Mouse (Mus musculus): Measurements from ENCODE around the gene Atg9b. TPM values are rescaled to one million over a fixed set of nuclear protein-coding genes. Genes with fewer than 3 reads are reported as not detected.

The Atg9b gene
- polyA plus RNA-seq, 1 experiment: 10.6 TPM

GRCm38 (mm10) chr5:24387264-24388241, 4.4 kb downstream of the Atg9b start:
- no peaks in the 10 kb centered on the region for H3K36me3 ChIP-seq (ENCODE audit: control insufficient read depth, insufficient read depth, low read length, poor library complexity, severe bottlenecking)
- no peaks in the 10 kb centered on the region for H3K27me3 ChIP-seq (ENCODE audit: control insufficient read depth, insufficient read depth, low read length, poor library complexity, severe bottlenecking)
- H3K9me3 ChIP-seq (replicated peaks; ENCODE audit: control insufficient read depth, insufficient read depth, low read length, poor library complexity, severe bottlenecking): no peaks in the 10 kb centered on the region
- no peak overlapping the region for H3K27ac ChIP-seq (ENCODE audit: insufficient read depth, low read length)
- peaks cover 6% of the 10 kb centered on the region for H3K4me1 ChIP-seq (ENCODE audit: control insufficient read depth, insufficient read depth, low read length)
- peak overlapping the region; percentile 81 for H3K4me3 ChIP-seq (ENCODE audit: low read depth, low read length)
- peak overlapping the region; percentile 69 for H3K9ac ChIP-seq (ENCODE audit: low read depth, poor library complexity, severe bottlenecking)
- peak; percentile 39 for TF ChIP-seq CTCF (IDR thresholded peaks at IDR 0.05; ENCODE audit: low read depth, low read length)
- no peak for TF ChIP-seq POLR2A (IDR thresholded peaks at IDR 0.05; ENCODE audit: insufficient read depth, low read length)

GRCm38 (mm10) chr5:24385887-24386550, 5.9 kb downstream of the Atg9b start:
- Histone ChIP-seq H3K27me3 (ENCODE audit: control insufficient read depth, insufficient read depth, low read length, poor library complexity, severe bottlenecking) (no peaks in the 10 kb centered on the region), H3K9ac (ENCODE audit: low read depth, poor library complexity, severe bottlenecking) (no peak overlapping the region), H3K27ac (ENCODE audit: insufficient read depth, low read length) (no peak overlapping the region), H3K36me3 (ENCODE audit: control insufficient read depth, insufficient read depth, low read length, poor library complexity, severe bottlenecking) (no peaks in the 10 kb centered on the region), H3K4me1 (ENCODE audit: control insufficient read depth, insufficient read depth, low read length) (peaks cover 2% of the 10 kb centered on the region), H3K4me3 (ENCODE audit: low read depth, low read length) (no peak overlapping the region), H3K9me3 (replicated peaks; ENCODE audit: control insufficient read depth, insufficient read depth, low read length, poor library complexity, severe bottlenecking) (no peaks in the 10 kb centered on the region)
- TF ChIP-seq CTCF (IDR thresholded peaks at IDR 0.05; ENCODE audit: low read depth, low read length) (no peak), POLR2A (IDR thresholded peaks at IDR 0.05; ENCODE audit: insufficient read depth, low read length) (no peak), EP300 (IDR thresholded peaks at IDR 0.05; ENCODE audit: insufficient read depth, low read depth, low read length) (no peak)

GRCm38 (mm10) chr5:24385374-24385773, 6.6 kb downstream of the Atg9b start:
- TF ChIP-seq EP300 (IDR thresholded peaks at IDR 0.05; ENCODE audit: insufficient read depth, low read depth, low read length) (no peak), CTCF (IDR thresholded peaks at IDR 0.05; ENCODE audit: low read depth, low read length) (no peak), POLR2A (IDR thresholded peaks at IDR 0.05; ENCODE audit: insufficient read depth, low read length) (no peak)
- Histone ChIP-seq H3K4me1 (ENCODE audit: control insufficient read depth, insufficient read depth, low read length) (peaks cover 2% of the 10 kb centered on the region), H3K9ac (ENCODE audit: low read depth, poor library complexity, severe bottlenecking) (no peak overlapping the region), H3K27ac (ENCODE audit: insufficient read depth, low read length) (no peak overlapping the region), H3K4me3 (ENCODE audit: low read depth, low read length) (no peak overlapping the region), H3K9me3 (replicated peaks; ENCODE audit: control insufficient read depth, insufficient read depth, low read length, poor library complexity, severe bottlenecking) (no peaks in the 10 kb centered on the region), H3K36me3 (ENCODE audit: control insufficient read depth, insufficient read depth, low read length, poor library complexity, severe bottlenecking) (no peaks in the 10 kb centered on the region), H3K27me3 (ENCODE audit: control insufficient read depth, insufficient read depth, low read length, poor library complexity, severe bottlenecking) (no peaks in the 10 kb centered on the region)

DNA sequence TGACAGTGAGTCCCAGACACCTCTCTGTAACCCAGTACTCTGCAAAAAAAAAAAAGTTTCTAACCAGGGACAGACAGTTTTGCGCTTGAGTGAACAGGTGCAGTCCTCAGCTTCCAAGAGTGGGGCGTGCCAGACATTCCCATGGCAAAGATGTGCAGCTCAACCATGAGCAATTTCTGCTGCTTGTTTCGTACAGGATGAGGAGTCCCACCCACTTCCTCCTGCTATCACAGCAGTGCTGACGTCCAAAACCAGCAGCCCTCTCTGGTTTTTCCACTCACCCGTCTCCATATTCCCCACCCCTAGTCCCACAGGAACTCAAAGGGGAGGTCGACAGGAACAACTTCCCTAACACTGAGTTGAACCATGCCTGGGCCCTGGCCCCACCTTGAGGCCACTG, 7.5 kb downstream of the Atg9b start:
- H3K4me3 ChIP-seq (ENCODE audit: low read depth, low read length): no peak overlapping the region
- no peak for TF ChIP-seq EP300 (IDR thresholded peaks at IDR 0.05; ENCODE audit: insufficient read depth, low read depth, low read length)
- TF ChIP-seq CTCF (IDR thresholded peaks at IDR 0.05; ENCODE audit: low read depth, low read length): no peak
- peaks cover 4% of the 10 kb centered on the region for H3K4me1 ChIP-seq (ENCODE audit: control insufficient read depth, insufficient read depth, low read length)
- H3K27ac ChIP-seq (ENCODE audit: insufficient read depth, low read length): no peak overlapping the region
- no peaks in the 10 kb centered on the region for H3K27me3 ChIP-seq (ENCODE audit: control insufficient read depth, insufficient read depth, low read length, poor library complexity, severe bottlenecking)
- no peaks in the 10 kb centered on the region for H3K36me3 ChIP-seq (ENCODE audit: control insufficient read depth, insufficient read depth, low read length, poor library complexity, severe bottlenecking)
- H3K9me3 ChIP-seq (replicated peaks; ENCODE audit: control insufficient read depth, insufficient read depth, low read length, poor library complexity, severe bottlenecking): no peaks in the 10 kb centered on the region
- H3K9ac ChIP-seq (ENCODE audit: low read depth, poor library complexity, severe bottlenecking): no peak overlapping the region

GRCm38 (mm10) chr5:24383026-24383859, 8.7 kb downstream of the Atg9b start:
- Histone ChIP-seq H3K9ac (ENCODE audit: low read depth, poor library complexity, severe bottlenecking) (peak overlapping the region; percentile 22; the same call in 1 of the 2 replicates), H3K27ac (ENCODE audit: insufficient read depth, low read length) (peak overlapping the region; percentile 19; the same call in 1 of the 2 replicates), H3K4me3 (ENCODE audit: low read depth, low read length) (peak overlapping the region; percentile 69), H3K4me1 (ENCODE audit: control insufficient read depth, insufficient read depth, low read length) (peaks cover 2% of the 10 kb centered on the region), H3K27me3 (ENCODE audit: control insufficient read depth, insufficient read depth, low read length, poor library complexity, severe bottlenecking) (no peaks in the 10 kb centered on the region), H3K9me3 (replicated peaks; ENCODE audit: control insufficient read depth, insufficient read depth, low read length, poor library complexity, severe bottlenecking) (no peaks in the 10 kb centered on the region), H3K36me3 (ENCODE audit: control insufficient read depth, insufficient read depth, low read length, poor library complexity, severe bottlenecking) (no peaks in the 10 kb centered on the region)
- TF ChIP-seq POLR2A (IDR thresholded peaks at IDR 0.05; ENCODE audit: insufficient read depth, low read length) (peak; percentile 20), CTCF (IDR thresholded peaks at IDR 0.05; ENCODE audit: low read depth, low read length) (peak; percentile 71), EP300 (IDR thresholded peaks at IDR 0.05; ENCODE audit: insufficient read depth, low read depth, low read length) (0 out of 2 replicates have a peak, but pooled peaks have one; percentile 73)
